ENCODE assay signal across 8 mouse cellular contexts in the genomic region with DNA sequence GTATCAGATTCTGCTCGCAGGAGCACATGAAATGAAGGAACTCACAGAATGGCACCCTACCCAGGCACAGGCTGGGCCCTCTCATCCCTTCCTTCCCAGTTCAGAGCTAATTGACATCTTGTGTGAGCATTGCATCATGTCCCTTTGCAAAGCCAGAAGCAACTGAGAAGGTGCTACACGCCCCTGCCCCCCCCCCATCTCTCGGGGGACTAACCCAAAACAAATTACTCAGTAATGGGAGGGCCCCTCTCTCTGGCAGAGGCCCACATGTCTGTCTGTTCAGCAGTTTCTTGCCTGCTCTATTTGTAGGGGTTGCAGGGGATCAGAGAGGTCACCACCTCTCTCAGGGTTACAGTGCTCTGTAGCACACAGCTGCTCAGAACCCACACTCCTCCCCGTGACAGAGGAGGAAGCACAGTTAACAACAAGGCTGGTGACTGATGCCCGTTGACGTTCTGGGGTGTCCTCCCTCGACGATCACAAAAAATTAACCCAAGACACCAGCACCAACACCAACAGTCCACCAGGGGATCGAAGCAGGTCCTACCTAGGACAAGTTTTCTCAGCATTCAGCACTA.
A peak's percentile ranks its signal among the peaks of the same experiment; 100 is the strongest.
DNase-seq lines count a peak whose midpoint lies in the region; ATAC-seq and TF ChIP-seq lines count a peak whose summit lies in the region.

No protein-coding gene starts in this region.

- no peak for TF ChIP-seq POLR2A in brain, embryonic 14.5 days (IDR thresholded peaks at IDR 0.05; ENCODE audit: borderline replicate concordance, extremely low read depth, insufficient read depth, insufficient read length, poor library complexity, severe bottlenecking)
- TF ChIP-seq POLR2A in cerebellum, adult 2 months (IDR thresholded peaks at IDR 0.05; ENCODE audit: borderline replicate concordance, insufficient read depth, low read length): no peak

- no peak overlapping the region for H3K4me2 ChIP-seq in heart, embryonic 13.5 days
- H3K4me2 ChIP-seq in stomach, embryonic 16.5 days (ENCODE audit: low read depth, low read length): no peak overlapping the region

- no peak overlapping the region; the same call in 1 of the 2 replicates for H3K9ac ChIP-seq in heart, embryonic 13.5 days
- H3K9ac ChIP-seq in stomach, embryonic 16.5 days (ENCODE audit: low read length): no peak overlapping the region

- H3K36me3 ChIP-seq in E14TG2a.4 (ENCODE audit: insufficient read depth, low read length): peaks cover 13% of the 10 kb centered on the region; the same call in 1 of the 2 replicates
- H3K36me3 ChIP-seq in heart, embryonic 13.5 days: peaks cover 7% of the 10 kb centered on the region; the same call in 1 of the 2 replicates
- no peaks in the 10 kb centered on the region for H3K36me3 ChIP-seq in stomach, embryonic 16.5 days (ENCODE audit: control insufficient read depth, insufficient read depth, low read length)

- DNase-seq in brain, embryonic 14.5 days (ENCODE audit: low read depth): peak; percentile 85
- peak; percentile 67 for DNase-seq in kidney, adult 9 months
- DNase-seq in lung, postnatal 4 days: peak; percentile 58 to 76
- no peak for DNase-seq in cerebellum, adult 2 months
- no peak for DNase-seq in layer of hippocampus, postnatal 25 days (ENCODE audit: extremely low spot score in 1 of 2, low spot score in 1 of 2)

- H3K4me3 ChIP-seq in E14TG2a.4 (replicated peaks; ENCODE audit: low read length): 0 out of 2 replicates have a peak overlapping the region, but pooled peaks have one; percentile 14
- H3K4me3 ChIP-seq in heart, embryonic 13.5 days: no peak overlapping the region
- no peak overlapping the region for H3K4me3 ChIP-seq in stomach, embryonic 16.5 days (replicated peaks; ENCODE audit: low read length)
- H3K4me3 ChIP-seq in cerebellum, adult 2 months (replicated peaks; ENCODE audit: insufficient read depth, low read depth, low read length): no peak overlapping the region

- H3K27ac ChIP-seq in heart, embryonic 13.5 days (replicated peaks): 0 out of 2 replicates have a peak overlapping the region, but pooled peaks have one; percentile 78
- peak overlapping the region; percentile 72 for H3K27ac ChIP-seq in stomach, embryonic 16.5 days (ENCODE audit: low read length)
- no peak overlapping the region for H3K27ac ChIP-seq in cerebellum, adult 2 months (ENCODE audit: insufficient read depth, low read length)

- WGBS in heart, embryonic 13.5 days: 50% methylated on average over 9 of the region's 9 CpGs
- 28% methylated on average over 9 of the region's 9 CpGs for WGBS in stomach, embryonic 16.5 days
- 69% methylated on average over 9 of the region's 9 CpGs for WGBS in cerebellum, adult 2 months

- H3K9me3 ChIP-seq in E14TG2a.4 (ENCODE audit: low read length): no peaks in the 10 kb centered on the region
- H3K9me3 ChIP-seq in heart, embryonic 13.5 days: no peaks in the 10 kb centered on the region
- no peaks in the 10 kb centered on the region for H3K9me3 ChIP-seq in stomach, embryonic 16.5 days (replicated peaks; ENCODE audit: control insufficient read depth, low read length)

- TF ChIP-seq CTCF in E14TG2a.4 (conservative IDR thresholded peaks at IDR 0.05; ENCODE audit: low read length): peak; percentile 9; the same call in 1 of the 2 replicates
- peak; percentile 36; the same call in 1 of the 2 replicates for TF ChIP-seq CTCF in brain, embryonic 14.5 days (IDR thresholded peaks at IDR 0.05; ENCODE audit: borderline replicate concordance, extremely low read depth, insufficient read depth, insufficient read length)
- no peak for TF ChIP-seq CTCF in cerebellum, adult 2 months (IDR thresholded peaks at IDR 0.05; ENCODE audit: borderline replicate concordance, insufficient read depth, low read depth, low read length)

- no peak for ATAC-seq in heart, embryonic 13.5 days (ENCODE audit: extremely low read depth, insufficient number of reproducible peaks, low FRiP score, low TSS enrichment)
- ATAC-seq in stomach, embryonic 16.5 days (ENCODE audit: insufficient read depth, low FRiP score): 0 out of 2 replicates have a peak, but pooled peaks have one; percentile 30

- H3K27me3 ChIP-seq in E14TG2a.4 (ENCODE audit: insufficient read depth, low read length): no peaks in the 10 kb centered on the region
- H3K27me3 ChIP-seq in heart, embryonic 13.5 days (replicated peaks): no peaks in the 10 kb centered on the region
- no peaks in the 10 kb centered on the region for H3K27me3 ChIP-seq in stomach, embryonic 16.5 days (ENCODE audit: control insufficient read depth, insufficient read depth, low read length)
- H3K27me3 ChIP-seq in cerebellum, adult 2 months (ENCODE audit: control insufficient read depth, insufficient read depth, low read length): no peaks in the 10 kb centered on the region

- H3K4me1 ChIP-seq in E14TG2a.4 (replicated peaks; ENCODE audit: low read depth, low read length): peaks cover 92% of the 10 kb centered on the region
- H3K4me1 ChIP-seq in heart, embryonic 13.5 days: peaks cover 85% of the 10 kb centered on the region
- peaks cover 59% of the 10 kb centered on the region for H3K4me1 ChIP-seq in stomach, embryonic 16.5 days (ENCODE audit: control insufficient read depth, insufficient read depth, low read length)
- peaks cover 31% of the 10 kb centered on the region for H3K4me1 ChIP-seq in cerebellum, adult 2 months (ENCODE audit: control insufficient read depth, insufficient read depth, low read length)

Comparison
In these comparisons a context has a peak if more than half of its experiments do, and no peak if none do; other contexts are left out.
1. DNase-seq: peak in brain, embryonic 14.5 days (single experiment), kidney, adult 9 months (single experiment) and lung, postnatal 4 days (2 of 2); none in cerebellum, adult 2 months (0 of 2) and layer of hippocampus, postnatal 25 days (0 of 2).